Mouse (Mus musculus): ENCODE results near the gene Cblc.

- no peak for TF ChIP-seq CTCF (IDR thresholded peaks at IDR 0.05; ENCODE audit: low read depth, low read length)
- no peak for TF ChIP-seq POLR2A (IDR thresholded peaks at IDR 0.05; ENCODE audit: insufficient read depth, low read length)
These were observed 55.1 kb downstream of the Cblc start for GRCm38 (mm10) chr7:19741329-19742031.

Measured in ES-Bruce4 (cell line).